Mouse (Mus musculus): ENCODE measurements around the gene Nr6a1.

Gene Nr6a1

DNA sequence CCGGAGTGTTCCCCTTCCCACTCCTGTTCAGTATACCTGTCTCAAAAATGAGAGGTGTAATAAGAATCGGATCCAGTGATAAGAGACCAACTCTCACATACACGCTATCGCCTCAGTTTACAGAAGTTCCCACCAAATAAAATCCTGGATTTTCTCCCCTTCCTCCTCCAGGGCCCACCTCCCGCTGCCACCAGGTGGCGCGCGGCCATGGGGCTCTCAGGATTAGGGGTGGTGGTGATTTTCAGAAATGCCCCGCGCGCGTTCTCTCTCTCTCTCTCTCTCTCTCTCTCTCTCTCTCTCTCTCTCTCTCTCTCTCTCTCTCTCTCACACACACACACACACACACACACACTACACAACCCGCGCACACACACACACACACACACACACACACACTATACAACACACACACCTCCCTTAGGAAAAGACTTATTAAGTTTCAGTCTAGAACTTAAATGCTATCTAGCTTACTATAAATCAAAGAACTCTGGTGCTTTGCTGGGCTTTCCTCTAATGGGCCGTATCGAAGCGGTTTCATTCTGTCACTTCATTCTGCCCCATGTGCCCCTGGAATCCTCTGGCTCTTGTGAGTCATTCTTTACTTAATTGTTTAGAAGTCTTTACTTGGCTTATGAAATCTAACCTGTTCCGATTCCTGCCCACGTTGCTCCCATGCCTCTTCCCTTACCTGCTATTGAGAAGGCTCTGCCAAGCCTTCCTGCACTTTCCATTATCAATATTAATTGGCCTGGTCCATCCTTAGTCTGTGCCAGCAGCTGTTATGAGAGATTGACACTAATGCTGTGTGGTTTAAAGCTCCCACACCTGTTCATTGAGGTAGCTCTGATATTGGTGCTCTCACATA, at the start of gene Nr6a1:
Nr6a1 (minus strand) TSS at position 574 of the 865 bp plus-strand sequence.
- peak; percentile 72 for DNase-seq (ENCODE audit: low spot score)

DNA sequence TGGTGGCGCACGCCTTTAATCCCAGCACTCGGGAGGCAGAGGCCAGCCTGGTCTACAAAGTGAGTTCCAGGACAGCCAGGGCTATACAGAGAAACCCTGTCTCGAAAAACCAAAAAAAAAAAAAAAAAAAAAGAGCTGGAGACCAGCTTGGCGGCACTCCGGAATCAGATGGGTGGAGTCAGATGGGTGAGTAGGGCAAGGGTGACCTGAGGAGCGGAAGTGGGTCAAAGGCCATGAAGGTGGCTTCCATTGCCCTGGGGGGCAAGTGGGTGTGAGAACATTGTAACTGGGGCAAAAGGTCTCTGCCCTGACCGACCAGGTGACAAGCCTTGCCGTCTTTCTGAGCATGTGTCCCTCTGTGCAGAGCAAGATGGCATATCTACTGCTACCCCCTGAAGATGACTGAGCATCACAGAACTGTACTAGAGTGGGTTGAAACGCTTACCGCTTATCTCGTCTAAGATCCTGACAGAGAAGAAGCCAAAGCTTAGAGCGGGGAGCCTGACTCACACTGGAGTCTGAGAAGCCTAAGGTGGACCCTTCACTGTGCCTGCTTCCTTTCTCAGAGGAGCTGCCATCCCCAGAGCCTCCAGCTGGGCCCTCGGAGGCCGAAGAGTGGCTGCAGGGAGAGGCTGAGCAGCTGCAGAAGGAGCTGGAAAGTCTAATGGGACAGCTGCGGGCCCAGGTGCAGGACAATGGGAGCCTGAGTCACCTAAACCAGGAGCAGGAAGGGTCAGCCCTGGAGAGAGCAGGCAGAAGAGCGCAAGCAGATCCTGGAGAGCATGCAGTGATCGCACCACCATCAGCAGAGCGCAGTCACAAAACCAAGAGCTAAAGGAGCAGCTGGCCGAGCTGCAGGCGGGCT, 48.7 kb upstream of the Nr6a1 start:
- DNase-seq (ENCODE audit: low spot score): no peak

DNA sequence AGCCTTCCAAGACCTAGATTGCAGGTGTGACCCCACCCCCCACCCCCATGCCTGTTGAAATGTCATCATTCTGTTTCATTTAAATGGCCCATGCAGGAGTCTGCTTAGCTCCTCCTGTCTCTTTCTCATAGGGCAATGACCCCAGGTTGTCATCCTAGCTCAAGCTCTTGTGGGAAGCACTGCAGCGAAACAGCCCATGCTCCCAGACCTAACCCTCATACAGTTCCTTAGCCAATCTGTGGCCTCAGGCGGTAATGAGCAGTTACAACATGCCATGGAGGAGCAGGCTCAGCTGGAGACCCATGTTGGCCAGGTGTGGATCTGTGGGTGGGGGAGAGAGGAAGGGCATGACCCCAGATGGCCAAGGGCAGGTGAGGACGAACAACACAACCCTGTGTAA, 47.7 kb upstream of the Nr6a1 start:
- no peak for DNase-seq (ENCODE audit: low spot score)

GRCm38 (mm10) chr2:38974171-38974570, 46.7 kb upstream of the Nr6a1 start:
- DNase-seq (ENCODE audit: low spot score): no peak

- DNase-seq (ENCODE audit: low spot score): no peak
Observed at GRCm38 (mm10) chr2:38973701-38974100, 46.2 kb upstream of the Nr6a1 start.

DNA sequence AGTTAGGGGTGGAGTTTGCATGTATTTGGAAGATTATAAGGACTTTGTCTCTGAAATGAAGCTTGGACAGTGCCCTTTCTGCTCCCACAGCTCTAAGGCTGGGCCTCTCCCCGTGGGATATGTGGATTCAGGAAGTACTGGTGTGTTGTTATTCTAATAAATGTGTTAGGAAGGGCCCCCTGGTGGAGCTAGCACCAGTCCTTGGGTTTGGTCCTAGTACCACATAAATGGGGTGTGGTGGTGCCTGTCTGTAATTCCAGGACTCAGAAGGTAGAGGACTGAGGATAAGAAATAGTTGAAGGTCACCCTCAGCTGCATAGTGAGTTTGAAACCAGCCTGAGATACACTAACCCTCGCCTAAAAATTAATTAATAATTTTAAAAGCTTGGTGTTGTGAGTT, 45.7 kb upstream of the Nr6a1 start:
- DNase-seq (ENCODE audit: low spot score): no peak

- DNase-seq (ENCODE audit: low spot score): no peak
Observed at GRCm38 (mm10) chr2:38970057-38970456, 42.6 kb upstream of the Nr6a1 start.

- no peak for DNase-seq (ENCODE audit: low spot score)
Observed at GRCm38 (mm10) chr2:38969650-38970049, 42.2 kb upstream of the Nr6a1 start.

GRCm38 (mm10) chr2:38964198-38964597, 36.7 kb upstream of the Nr6a1 start:
- DNase-seq (ENCODE audit: low spot score): no peak

DNA sequence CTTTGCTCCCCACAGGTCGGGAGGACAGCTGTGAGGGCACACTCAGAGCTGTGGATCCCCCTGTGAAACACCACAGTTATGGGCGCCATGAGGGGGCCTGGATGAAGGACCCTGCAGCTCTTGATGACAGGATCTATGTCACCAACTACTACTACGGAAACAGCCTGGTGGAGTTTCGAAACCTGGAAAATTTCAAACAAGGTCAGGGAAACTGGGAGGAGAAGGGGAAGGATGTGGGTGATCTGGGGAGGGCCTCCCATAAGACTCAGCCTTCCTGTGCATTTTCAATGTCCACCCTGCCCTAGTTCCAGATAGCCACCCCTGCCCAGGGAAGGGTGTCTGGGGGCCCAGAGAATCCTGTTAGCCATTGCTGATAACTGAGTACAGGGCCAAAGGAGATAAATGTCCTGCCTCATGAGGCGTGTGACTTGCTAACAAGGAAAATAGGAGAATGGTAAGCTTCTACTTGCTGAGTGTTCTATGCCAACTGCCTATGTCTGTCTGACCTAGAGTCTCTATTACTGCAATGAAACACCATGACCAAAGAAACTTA, 30.3 kb upstream of the Nr6a1 start:
- DNase-seq (ENCODE audit: low spot score): no peak

DNA sequence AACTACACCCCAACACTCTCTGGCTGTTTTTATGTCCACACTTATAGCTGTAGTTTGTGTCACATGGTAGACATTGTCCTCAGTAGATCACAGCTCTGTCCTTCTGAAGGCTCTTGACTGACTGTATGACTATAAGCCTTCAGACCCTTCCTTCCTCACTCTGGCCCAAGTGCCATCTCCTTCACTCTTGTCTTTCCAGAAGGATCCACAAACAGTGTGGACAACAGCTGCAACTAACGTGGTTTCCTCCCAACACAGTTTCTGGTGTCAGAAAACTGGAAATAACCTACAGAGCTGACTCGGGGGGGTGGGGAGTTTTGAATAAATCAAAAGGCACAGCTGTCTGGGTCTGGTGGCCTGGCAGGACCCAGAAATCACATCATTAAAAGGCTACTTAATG, 28.6 kb upstream of the Nr6a1 start:
- DNase-seq (ENCODE audit: low spot score): no peak

GRCm38 (mm10) chr2:38953152-38953883, 25.8 kb upstream of the Nr6a1 start:
- peak; percentile 69 for DNase-seq (ENCODE audit: low spot score)

DNA sequence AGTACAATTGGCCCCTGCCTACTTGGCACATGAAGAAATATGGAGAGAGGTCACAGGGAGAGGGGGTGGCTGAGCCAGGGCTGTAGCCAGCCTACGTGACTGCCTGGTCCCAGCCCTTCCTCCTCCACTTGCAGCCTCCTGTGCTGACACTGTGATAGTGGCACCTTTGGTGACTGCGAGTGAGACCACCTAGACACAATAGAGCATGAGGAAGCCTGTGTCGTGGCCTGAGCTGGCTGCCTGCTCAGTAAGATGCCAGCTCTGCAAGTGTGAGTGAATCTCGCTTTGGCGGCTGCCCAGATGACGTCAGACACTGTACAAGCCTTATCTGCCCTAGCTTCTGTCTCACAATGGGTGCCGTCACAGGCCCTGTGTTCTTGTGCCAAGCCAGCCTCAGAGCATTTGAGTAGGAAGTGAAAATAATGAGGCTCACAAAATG, 22.8 kb upstream of the Nr6a1 start:
- DNase-seq (ENCODE audit: low spot score): peak; percentile 79

- no peak for DNase-seq (ENCODE audit: low spot score)
Observed at GRCm38 (mm10) chr2:38947566-38947965, 20.1 kb upstream of the Nr6a1 start.

DNA sequence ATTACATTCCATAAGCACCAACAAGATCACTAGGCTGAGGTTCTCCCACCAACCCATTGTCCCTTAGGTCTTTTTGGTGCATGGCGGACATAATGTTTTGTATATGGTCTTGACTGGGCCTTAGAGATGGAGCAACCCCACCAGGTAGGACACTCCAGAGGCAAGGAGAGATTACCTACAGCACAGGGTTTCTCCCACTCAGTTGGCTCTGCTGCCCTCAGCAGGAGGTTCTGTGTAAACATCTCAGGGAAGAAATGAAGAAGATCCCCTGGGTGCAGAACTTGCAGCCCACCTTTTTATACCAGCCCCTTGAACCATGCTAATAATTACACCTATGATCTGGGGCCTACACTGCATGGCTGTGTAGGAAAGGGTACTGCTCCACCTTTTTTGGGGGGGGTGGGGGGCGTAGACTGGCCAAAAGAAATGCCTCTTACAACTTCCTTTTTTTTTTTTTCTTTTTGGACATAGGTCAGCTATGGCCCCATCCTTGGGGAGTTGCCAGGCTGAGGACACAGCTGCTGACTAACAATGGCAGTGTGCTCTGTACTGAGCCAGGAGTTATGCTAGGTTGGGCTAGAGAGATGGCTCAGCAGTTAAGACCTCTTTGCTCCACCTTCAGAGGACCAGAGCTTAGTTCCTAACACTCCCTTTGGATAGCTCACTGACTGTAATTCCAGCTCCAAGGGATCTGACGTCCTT, 17.1 kb upstream of the Nr6a1 start:
- no peak for DNase-seq (ENCODE audit: low spot score)

- no peak for DNase-seq (ENCODE audit: low spot score)
Observed at GRCm38 (mm10) chr2:38943977-38944376, 16.5 kb upstream of the Nr6a1 start.

DNA sequence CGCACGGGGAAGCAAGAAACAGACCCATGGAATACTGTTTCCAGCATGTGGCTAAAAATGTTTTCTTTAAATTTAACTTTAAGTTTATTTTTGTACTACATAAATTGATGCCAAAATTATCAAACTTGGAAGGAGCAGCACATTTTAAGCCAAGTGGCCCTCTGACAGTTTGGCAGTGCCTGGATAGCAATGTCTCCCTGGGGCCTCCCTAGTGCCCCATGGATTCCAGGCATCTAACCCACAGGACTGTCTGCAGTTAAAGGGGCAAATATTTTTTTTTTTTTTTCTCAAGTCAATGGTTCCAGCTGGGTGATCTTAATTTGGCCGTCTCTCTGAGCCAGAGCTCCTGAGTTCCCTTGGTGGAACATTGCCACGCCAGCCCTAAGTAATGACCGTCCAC, 15.7 kb upstream of the Nr6a1 start:
- DNase-seq (ENCODE audit: low spot score): no peak

DNA sequence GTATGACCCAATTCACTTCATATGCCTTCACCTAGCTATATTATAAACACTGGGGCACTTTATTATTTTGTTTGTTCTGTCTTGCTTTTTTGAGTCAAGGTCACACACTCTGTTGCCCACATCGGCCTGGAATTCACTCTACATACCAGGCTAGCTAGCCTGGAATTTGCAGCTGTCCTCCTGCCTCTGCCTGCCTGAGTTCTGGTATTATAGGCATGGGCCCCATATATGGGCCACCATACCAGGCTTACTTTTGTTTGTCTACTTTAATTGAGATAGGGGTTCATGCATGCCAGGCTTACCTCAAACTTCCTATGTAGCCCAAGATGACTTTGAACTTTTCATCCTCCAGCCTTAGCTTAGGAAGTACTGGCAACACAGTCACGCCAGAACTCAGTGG, 14.4 kb upstream of the Nr6a1 start:
- DNase-seq (ENCODE audit: low spot score): no peak

DNA sequence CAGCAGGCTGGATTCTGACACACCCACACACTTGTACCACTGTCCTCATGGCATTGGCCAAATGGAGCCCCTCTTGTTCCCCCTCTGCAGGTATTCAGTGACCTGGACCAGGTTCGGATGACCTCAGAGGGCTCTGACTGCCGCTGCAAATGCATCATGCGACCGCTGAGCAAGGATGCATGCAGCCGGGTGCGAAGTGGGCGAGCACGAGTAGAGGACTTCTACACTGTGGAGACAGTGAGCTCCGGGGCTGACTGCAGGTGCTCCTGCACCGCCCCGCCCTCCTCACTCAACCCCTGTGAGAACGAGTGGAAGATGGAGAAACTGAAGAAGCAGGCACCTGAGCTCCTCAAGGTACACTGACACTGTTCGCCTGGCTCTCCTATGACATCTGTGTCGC, 13.9 kb upstream of the Nr6a1 start:
- DNase-seq (ENCODE audit: low spot score): no peak

DNA sequence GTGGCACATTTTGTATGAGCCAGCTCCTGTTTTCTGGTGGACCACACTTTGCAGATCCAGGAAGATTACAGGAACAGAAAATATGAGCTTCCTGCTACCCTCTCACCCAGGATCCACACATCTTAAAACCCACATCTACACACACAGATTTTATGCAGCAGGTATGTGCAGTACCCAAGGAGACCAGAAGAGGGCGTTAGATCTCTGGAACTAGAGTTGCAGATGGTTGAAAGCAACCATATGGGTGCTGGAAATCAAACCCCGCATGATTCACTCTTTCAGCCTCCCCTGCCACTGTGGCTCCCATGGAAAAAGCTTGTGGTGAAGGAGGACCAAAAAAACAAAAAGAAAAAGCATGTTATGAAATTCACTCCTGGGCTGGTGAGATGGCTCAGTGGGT, 11.6 kb upstream of the Nr6a1 start:
- no peak for DNase-seq (ENCODE audit: low spot score)

- DNase-seq (ENCODE audit: low spot score): no peak
Observed at GRCm38 (mm10) chr2:38938007-38938406, 10.5 kb upstream of the Nr6a1 start.
